Mouse (Mus musculus): ENCODE data around the gene Slc43a2. TPM values are rescaled to one million over a fixed set of nuclear protein-coding genes. Genes with fewer than 3 reads are reported as not detected.

Slc43a2 gene
- total RNA-seq, 2 experiments from 2014 or later, result 53.0 to 61.5 TPM

Small RNAs within 50 kb of the gene (microRNA-seq; reads per million reads assigned to microRNA genes)
- 0 reads per million in 2 experiments for gene Mir3971

Other genes starting within 250 kb of the Slc43a2 start
- gene Rpa1, start 183.4 kb upstream of the Slc43a2 start, total RNA-seq (2021), result 10 to 100 TPM; 43.8 to 47.9 TPM
- 10 to 100 TPM; 10.6 to 11.6 TPM for gene Smyd4, start 183.3 kb upstream of the Slc43a2 start, total RNA-seq (2021)
- 10 to 100 TPM; 16.4 to 17.5 TPM for gene Serpinf1, start 109.0 kb upstream of the Slc43a2 start, total RNA-seq (2021)
- not detected for gene Serpinf2, start 92.1 kb upstream of the Slc43a2 start, total RNA-seq (2021)
- gene Wdr81, start 77.0 kb upstream of the Slc43a2 start, total RNA-seq (2021), result 10 to 100 TPM; 20.0 to 20.7 TPM
- gene Tlcd2, start 70.0 kb upstream of the Slc43a2 start, total RNA-seq (2021), result under 1 TPM; 0.33 to 0.95 TPM
- 100 to 1,000 TPM; 115 to 116 TPM for gene Prpf8, start 44.9 kb upstream of the Slc43a2 start, total RNA-seq (2021)
- gene Rilp, start 21.6 kb upstream of the Slc43a2 start, total RNA-seq (2021), result 1 to 10 TPM; 2.0 to 2.5 TPM
- gene Scarf1, start 18.2 kb upstream of the Slc43a2 start, total RNA-seq (2021), result 1 to 10 TPM; 3.0 to 3.3 TPM
- 100 to 1,000 TPM; 336 to 338 TPM for gene Pitpna, start 56.4 kb downstream of the Slc43a2 start, total RNA-seq (2021)
- gene Inpp5k, start 99.3 kb downstream of the Slc43a2 start, total RNA-seq (2021), result 10 to 100 TPM; 43.2 to 44.4 TPM
- gene Myo1c, start 118.8 kb downstream of the Slc43a2 start, total RNA-seq (2021), result 10 to 100 TPM; 20.5 to 21.7 TPM
- 100 to 1,000 TPM; 119 to 132 TPM for gene Crk, start 147.6 kb downstream of the Slc43a2 start, total RNA-seq (2021)
- gene Ywhae, start 201.2 kb downstream of the Slc43a2 start, total RNA-seq (2021), result 1,000 to 10,000 TPM; 1,280 to 1,321 TPM